Mouse (Mus musculus) heart, embryonic 14.5 days (tissue): Measurements from ENCODE around the gene Nebl. TPM values are rescaled to one million over a fixed set of nuclear protein-coding genes. Genes with fewer than 3 reads are reported as not detected.

ENCODE experiments used
- ATAC-seq: fragments of 200-750 bp; cut with Nextera tagmentation; 2 replicates; pipeline ENCODE4 v1.8.0; 2017; ENCODE audit warnings: low read depth, moderate TSS enrichment; ENCODE audit not compliant: insufficient number of reproducible peaks, insufficient read depth, low FRiP score
- H3K27ac ChIP-seq, 2 experiments: fragments of 200-500 bp in 1 of 2; fragments of 300-500 bp in 1 of 2; sonication (generic) in 1 of 2; replicated peaks in 1 of 2; 2 replicates each; pipeline ENCODE4 v1.5.1; 2012 to 2014; ENCODE audit warnings: low read depth in 2 of 2, low read length in 2 of 2, control low read depth in 1 of 2, mild to moderate bottlenecking in 1 of 2, mixed read lengths in 1 of 2; ENCODE audit not compliant: control insufficient read depth in 1 of 2, insufficient read depth in 1 of 2
- H3K27me3 ChIP-seq: fragments of 300-500 bp; sonication (generic); 2 replicates; pipeline ENCODE4 v1.6.1; 2014; ENCODE audit warnings: mild to moderate bottlenecking, low read length, control low read depth; ENCODE audit not compliant: control insufficient read depth, insufficient read depth
- H3K36me3 ChIP-seq: fragments of 300-500 bp; sonication (generic); 2 replicates; pipeline ENCODE4 v1.6.1; 2014; ENCODE audit warnings: mild to moderate bottlenecking, control low read depth, low read length, mixed read lengths; ENCODE audit not compliant: control insufficient read depth, insufficient read depth
- H3K4me1 ChIP-seq, 2 experiments: fragments of 200-500 bp in 1 of 2; fragments of 300-500 bp in 1 of 2; sonication (generic) in 1 of 2; 2 replicates each; pipeline ENCODE4 v1.6.1; 2012 to 2014; ENCODE audit warnings: low read length in 2 of 2, control low read depth in 1 of 2, mixed read lengths in 1 of 2; ENCODE audit not compliant: control insufficient read depth in 2 of 2, insufficient read depth in 2 of 2
- H3K4me2 ChIP-seq: fragments of 300-500 bp; sonication (generic); 2 replicates; pipeline ENCODE4 v1.6.1; 2014; ENCODE audit warnings: mild to moderate bottlenecking, low read length
- H3K4me3 ChIP-seq, 2 experiments: fragments of 200-500 bp in 1 of 2; fragments of 300-500 bp in 1 of 2; sonication (generic) in 1 of 2; 2 replicates each; pipeline ENCODE4 v1.5.1; 2012 to 2014; ENCODE audit warnings: low read length in 2 of 2, mild to moderate bottlenecking in 2 of 2, control low read depth in 1 of 2, low read depth in 1 of 2, moderate library complexity in 1 of 2; ENCODE audit not compliant: control insufficient read depth in 1 of 2, insufficient read depth in 1 of 2
- H3K9ac ChIP-seq: fragments of 300-500 bp; sonication (generic); 2 replicates; pipeline ENCODE4 v1.6.1; 2014; ENCODE audit warnings: mild to moderate bottlenecking, low read length
- H3K9me3 ChIP-seq: fragments of 300-500 bp; sonication (generic); 2 replicates; pipeline ENCODE4 v1.6.1; 2016; ENCODE audit warnings: low read length, control low read depth; ENCODE audit not compliant: control insufficient read depth
- WGBS: fragments of 180-500 bp; shearing (Covaris S2); extraction: QIAGEN DNeasy Blood & Tissue Kit; methylation state at CpG from one replicate; pipeline ENCODE4 v1.1.7; 2014; 5-methylcytosine and 5-hydroxymethylcytosine counted together
- polyA plus RNA-seq: library from polyadenylated mRNA; unstranded; fragments of >200 nt; fragmentation: Nextera tagmentation; extraction: Ambion mirVana; gene quantifications from 2 replicates; pipeline ENCODE4 v1.2.1, GENCODE M21; 2014

Nebl gene
- 346 and 364 TPM in 2 replicates for polyA plus RNA-seq

- Histone ChIP-seq H3K4me2 (peak within 1 kb of the TSS; percentile 99), H3K9ac (peak within 1 kb of the TSS; percentile 62), H3K4me3 (peak within 1 kb of the TSS; percentile 66 to 70), H3K27me3 (peaks cover 20% of the 10 kb centered on the region; the same call in 1 of the 2 replicates), H3K27ac (no peak within 1 kb of the TSS), H3K4me1 (peaks cover 4 to 9% of the 10 kb centered on the region in 2 experiments; a peak in 3 of 4 replicates), H3K9me3 (no peaks in the 10 kb centered on the region), H3K36me3 (no peaks in the 10 kb centered on the region)
- 1% methylated on average over 51 of the region's 59 CpGs for WGBS
- ATAC-seq, result peak; percentile 69
Observed at GRCm38 (mm10) chr2:17730957-17731830, at the start of gene Nebl. Gene Nebl, minus strand, starts transcription at chr2:17731464.

- no peak overlapping the region for H3K27ac ChIP-seq
- no peak overlapping the region for H3K4me2 ChIP-seq
- no peak overlapping the region for H3K9ac ChIP-seq
- H3K4me1 ChIP-seq, result no peaks in the 10 kb centered on the region
- 74% methylated on average over 4 of the region's 4 CpGs for WGBS
- H3K27me3 ChIP-seq, result no peaks in the 10 kb centered on the region
- no peaks in the 10 kb centered on the region for H3K36me3 ChIP-seq
- ATAC-seq, result no peak
- no peak overlapping the region for H3K4me3 ChIP-seq
- H3K9me3 ChIP-seq, result no peaks in the 10 kb centered on the region
Observed at GRCm38 (mm10) chr2:17770246-17770825, 39.1 kb upstream of the Nebl start.

- H3K9ac ChIP-seq, result no peak overlapping the region
- no peak for ATAC-seq
- H3K36me3 ChIP-seq, result no peaks in the 10 kb centered on the region
- no peaks in the 10 kb centered on the region for H3K9me3 ChIP-seq
- H3K27ac ChIP-seq, result no peak overlapping the region
- no peak overlapping the region for H3K4me3 ChIP-seq
- H3K27me3 ChIP-seq, result no peaks in the 10 kb centered on the region
- no peaks in the 10 kb centered on the region for H3K4me1 ChIP-seq
- WGBS, result 70% methylated on average over 5 of the region's 5 CpGs
- H3K4me2 ChIP-seq, result no peak overlapping the region
Observed at GRCm38 (mm10) chr2:17769242-17769755, 38.0 kb upstream of the Nebl start.

- no peak for ATAC-seq
- Histone ChIP-seq H3K27me3 (no peaks in the 10 kb centered on the region), H3K27ac (no peak overlapping the region)
Observed at GRCm38 (mm10) chr2:17756271-17756670, 25.0 kb upstream of the Nebl start.

GRCm38 (mm10) chr2:17742051-17742763 is 10.9 kb upstream of the Nebl start:
- no peaks in the 10 kb centered on the region for H3K36me3 ChIP-seq
- H3K9ac ChIP-seq, result 0 out of 2 replicates have a peak overlapping the region, but pooled peaks have one; percentile 31
- peak overlapping the region; percentile 73 for H3K4me2 ChIP-seq
- H3K27me3 ChIP-seq, result no peaks in the 10 kb centered on the region
- 13% methylated on average over 11 of the region's 11 CpGs for WGBS
- peaks cover 2 to 3% of the 10 kb centered on the region in 2 experiments; a peak in 2 of 4 replicates for H3K4me1 ChIP-seq
- ATAC-seq, result no peak
- H3K9me3 ChIP-seq, result no peaks in the 10 kb centered on the region
- peak overlapping the region in 1 of 2 experiments; percentile 40; a peak in 2 of 4 replicates for H3K4me3 ChIP-seq
- H3K27ac ChIP-seq, result no peak overlapping the region

More at GRCm38 (mm10) chr2:17756271-17756670, 25.0 kb upstream of the Nebl start:
- Histone ChIP-seq H3K4me3 (no peak overlapping the region), H3K4me1 (no peaks in the 10 kb centered on the region), H3K9me3 (no peaks in the 10 kb centered on the region), H3K36me3 (no peaks in the 10 kb centered on the region), H3K9ac (no peak overlapping the region), H3K4me2 (no peak overlapping the region)
- 42% methylated on average over 4 of the region's 4 CpGs for WGBS

- H3K4me1 ChIP-seq, result peaks cover 2 to 3% of the 10 kb centered on the region in 2 experiments; a peak in 2 of 4 replicates
- peak overlapping the region; percentile 40 to 43 for H3K4me3 ChIP-seq
- H3K4me2 ChIP-seq, result peak overlapping the region; percentile 73
- no peaks in the 10 kb centered on the region for H3K9me3 ChIP-seq
- no peak overlapping the region for H3K27ac ChIP-seq
- no peaks in the 10 kb centered on the region for H3K36me3 ChIP-seq
- ATAC-seq, result no peak
- peak overlapping the region; percentile 31; the same call in 1 of the 2 replicates for H3K9ac ChIP-seq
- H3K27me3 ChIP-seq, result no peaks in the 10 kb centered on the region
- WGBS, result 1% methylated on average over 16 of the region's 16 CpGs
Observed at GRCm38 (mm10) chr2:17741555-17741954, 10.3 kb upstream of the Nebl start.

GRCm38 (mm10) chr2:17740454-17740853 is 9.2 kb upstream of the Nebl start:
- WGBS, result 64% methylated on average over 2 of the region's 2 CpGs
- H3K4me1 ChIP-seq, result peaks cover 2 to 3% of the 10 kb centered on the region in 2 experiments; a peak in 2 of 4 replicates
- H3K4me3 ChIP-seq, result no peak overlapping the region
- no peak for ATAC-seq
- H3K9ac ChIP-seq, result no peak overlapping the region
- H3K27ac ChIP-seq, result no peak overlapping the region
- no peak overlapping the region for H3K4me2 ChIP-seq
- no peaks in the 10 kb centered on the region for H3K9me3 ChIP-seq
- no peaks in the 10 kb centered on the region for H3K36me3 ChIP-seq
- H3K27me3 ChIP-seq, result no peaks in the 10 kb centered on the region
